Mouse (Mus musculus) spleen, postnatal 36 days (tissue): ENCODE measurements around the gene Zfp90.

ENCODE experiments used
- DNase-seq, 2 experiments: peaks; one replicate each; pipeline ENCODE4 v3.0.0; 2022; ENCODE audit warnings: low spot score in 2 of 2, mixed read lengths in 1 of 2

The Zfp90 gene

GRCm38 (mm10) chr8:106433667-106434066 is 18.5 kb downstream of the Zfp90 start:
- no peak for DNase-seq

GRCm38 (mm10) chr8:106437781-106438180 is 22.7 kb downstream of the Zfp90 start:
- DNase-seq = no peak

- no peak for DNase-seq
Observed at GRCm38 (mm10) chr8:106440146-106440545, 25.0 kb downstream of the Zfp90 start.

- no peak for DNase-seq
Observed at GRCm38 (mm10) chr8:106442740-106443139, 27.6 kb downstream of the Zfp90 start.

- no peak for DNase-seq
Observed at GRCm38 (mm10) chr8:106451301-106452085, 36.4 kb downstream of the Zfp90 start.

GRCm38 (mm10) chr8:106452701-106453481 is 37.8 kb downstream of the Zfp90 start:
- no peak for DNase-seq

- no peak for DNase-seq
Observed at GRCm38 (mm10) chr8:106454036-106454435, 38.9 kb downstream of the Zfp90 start.

GRCm38 (mm10) chr8:106462131-106462530 is 47.0 kb downstream of the Zfp90 start:
- no peak for DNase-seq

GRCm38 (mm10) chr8:106463795-106464194 is 48.7 kb downstream of the Zfp90 start:
- no peak for DNase-seq

DNA sequence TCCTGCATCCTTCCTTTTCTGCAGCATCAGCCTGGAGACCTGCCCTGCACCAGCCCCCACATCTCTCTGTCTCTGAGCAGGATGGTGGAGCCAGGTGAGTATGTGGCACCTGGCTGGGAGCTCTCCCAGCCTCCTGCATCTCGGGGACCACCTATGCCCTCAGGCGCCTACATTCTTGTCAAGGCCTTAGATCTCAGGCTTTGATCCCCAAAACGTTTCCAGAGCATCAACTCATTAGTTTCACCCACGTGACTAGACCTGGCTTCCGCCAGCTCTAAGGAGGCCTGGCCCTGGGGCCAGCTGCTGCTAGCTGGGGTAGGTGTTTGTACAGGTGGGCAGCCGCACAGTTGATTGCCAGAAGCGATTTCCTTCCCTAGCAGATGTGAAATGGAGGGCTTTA is 54.4 kb downstream of the Zfp90 start:
- DNase-seq = no peak

DNA sequence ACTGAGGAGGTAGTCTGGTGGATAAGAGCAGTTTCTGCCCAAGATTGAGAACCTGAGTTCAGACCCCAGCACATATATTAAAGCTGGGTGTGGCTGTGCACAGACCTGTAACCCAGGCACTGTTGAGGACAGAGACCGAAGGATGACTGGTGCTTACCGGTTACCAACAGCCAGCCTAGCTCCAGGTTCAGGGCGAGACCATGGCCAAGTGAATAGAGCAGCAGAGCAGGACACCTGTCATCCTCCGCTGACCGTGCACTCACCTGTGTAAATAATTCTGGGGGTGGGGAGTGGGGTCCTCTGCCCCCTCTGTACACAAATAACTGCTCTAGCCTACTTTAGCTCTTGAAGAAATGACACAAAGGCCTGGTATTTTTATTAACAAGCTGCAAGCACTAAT is 58.9 kb downstream of the Zfp90 start:
- no peak for DNase-seq
